Mouse (Mus musculus): ENCODE data around the gene Lasp1.

DNA sequence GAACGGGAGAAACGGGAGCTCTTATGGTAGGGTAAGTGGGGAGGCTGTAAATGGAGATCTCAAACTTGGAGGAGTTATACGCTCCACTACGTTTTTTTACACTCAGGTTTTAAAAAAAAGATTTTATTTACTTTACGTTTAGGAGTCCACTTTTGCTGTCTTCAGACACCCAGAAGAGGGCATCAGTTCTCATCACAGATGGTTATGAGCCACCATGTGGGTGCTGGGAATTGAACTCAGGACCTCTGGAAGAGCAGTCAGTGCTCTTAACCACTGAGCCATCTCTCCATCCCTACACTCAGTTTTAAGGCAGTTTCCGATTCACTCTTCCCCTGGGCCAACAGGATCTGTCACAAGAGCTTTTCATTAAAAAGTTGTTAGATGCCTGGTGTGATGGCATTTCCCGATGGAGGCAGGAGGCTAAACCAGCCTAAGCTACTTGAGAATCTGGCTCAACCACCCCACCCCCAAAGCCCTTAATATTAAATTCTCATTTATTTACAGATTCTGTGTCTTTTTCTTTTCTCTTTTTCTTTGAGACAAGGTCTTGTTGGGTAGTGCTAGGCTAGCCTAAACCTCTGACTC is 85.9 kb downstream of the Lasp1 start:
- TF ChIP-seq CTCF (IDR thresholded peaks at IDR 0.05; ENCODE audit: low read depth, low read length), result no peak
- TF ChIP-seq POLR2A (IDR thresholded peaks at IDR 0.05; ENCODE audit: borderline replicate concordance, low read depth, low read length), result no peak

Data from bone marrow macrophage, adult 2 months (primary cell).